Mouse (Mus musculus): ENCODE results near the gene Sertad2.

DNA sequence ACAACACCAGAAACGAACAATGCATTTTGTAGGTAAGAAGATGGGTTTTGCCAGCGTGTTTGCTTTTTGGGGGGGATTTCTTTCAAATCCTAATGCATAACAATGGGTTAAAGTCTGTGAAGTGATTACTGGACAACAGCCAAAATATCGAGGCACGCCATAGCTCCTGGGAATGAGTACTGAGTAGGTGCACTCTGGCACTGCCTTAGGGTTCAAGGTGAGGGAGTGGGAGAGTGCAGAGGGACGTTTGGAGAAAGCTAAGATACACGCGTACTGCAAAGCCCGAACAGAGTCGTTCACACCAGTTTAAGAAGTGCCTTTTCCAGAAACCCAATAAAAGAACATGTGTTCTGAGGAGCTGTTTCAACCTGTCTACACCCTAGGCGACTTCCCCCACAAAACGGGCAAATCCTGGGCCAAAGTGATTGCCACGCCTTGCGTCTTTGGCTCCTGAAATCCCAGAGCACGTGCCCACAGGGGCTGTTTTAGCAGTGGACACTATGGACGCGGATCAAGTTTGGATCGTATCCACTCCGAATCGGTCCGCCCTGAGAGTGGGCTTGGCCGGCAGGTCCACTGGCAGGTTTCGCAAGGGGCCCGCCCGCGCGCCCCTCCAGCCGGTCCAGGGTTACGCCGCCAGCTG lies 937 bp upstream of the Sertad2 start:
- TF ChIP-seq CTCF (IDR thresholded peaks at IDR 0.05; ENCODE audit: low read depth) (0 out of 2 replicates have a peak, but pooled peaks have one; percentile 0), EP300 (optimal IDR thresholded peaks at IDR 0.05) (no peak)
